8 mouse cellular contexts compared by ENCODE assay signal in genomic region chr11:61147300-61147683, GRCm38 (mm10). TPM values are rescaled to one million over a fixed set of nuclear protein-coding genes. Genes with fewer than 3 reads are reported as not detected.
A peak's percentile ranks its signal among the peaks of the same experiment; 100 is the strongest.
DNase-seq lines count a peak whose midpoint lies in the region; ATAC-seq and TF ChIP-seq lines count a peak whose summit lies in the region.

No protein-coding gene starts in this region.

- H3K9ac ChIP-seq in heart, embryonic 14.5 days (ENCODE audit: low read length), result peak overlapping the region; percentile 68
- peak overlapping the region; percentile 53 for H3K9ac ChIP-seq in limb, embryonic 14.5 days (ENCODE audit: low read depth, low read length, severe bottlenecking)
- H3K9ac ChIP-seq in neural tube, embryonic 12.5 days, result peak overlapping the region; percentile 44

- H3K27ac ChIP-seq in left cerebral cortex, adult 2 months, result no peak overlapping the region
- H3K27ac ChIP-seq in heart, embryonic 14.5 days (replicated peaks in 1 of 2; ENCODE audit: control insufficient read depth in 1 of 2, insufficient read depth in 1 of 2, low read depth in 2 of 2, low read length in 2 of 2), result no peak overlapping the region
- H3K27ac ChIP-seq in limb, embryonic 14.5 days (replicated peaks; ENCODE audit: low read depth, low read length), result no peak overlapping the region
- no peak overlapping the region for H3K27ac ChIP-seq in neural tube, embryonic 12.5 days

- peak overlapping the region; percentile 82 for H3K4me2 ChIP-seq in heart, embryonic 14.5 days (ENCODE audit: low read length)
- peak overlapping the region; percentile 59 for H3K4me2 ChIP-seq in limb, embryonic 14.5 days (replicated peaks; ENCODE audit: low read depth, low read length, severe bottlenecking)
- H3K4me2 ChIP-seq in neural tube, embryonic 12.5 days (replicated peaks), result peak overlapping the region; percentile 70

- DNase-seq in left cerebral cortex, adult 2 months (ENCODE audit: extremely low spot score in 1 of 2, low spot score in 2 of 2), result peak; percentile 46 to 53
- DNase-seq in left cerebral cortex, adult 11 months (ENCODE audit: low spot score), result no peak
- DNase-seq in cerebellum, postnatal 10 days, result peak; percentile 64 to 68
- no peak for DNase-seq in limb, embryonic 14.5 days (ENCODE audit: low spot score)
- DNase-seq in gastrocnemius, postnatal 36 days, result no peak

- TF ChIP-seq POLR2A in limb, embryonic 14.5 days (IDR thresholded peaks at IDR 0.05; ENCODE audit: borderline replicate concordance, extremely low read depth, insufficient read depth, insufficient read length), result no peak

- peak; percentile 29; the same call in 1 of the 2 replicates for TF ChIP-seq CTCF in left cerebral cortex, adult 2 months (IDR thresholded peaks at IDR 0.05)

- WGBS in heart, embryonic 14.5 days, result 7% methylated on average over 29 of the region's 32 CpGs
- 4% methylated on average over 31 of the region's 32 CpGs for WGBS in limb, embryonic 14.5 days
- WGBS in neural tube, embryonic 12.5 days, result 6% methylated on average over 32 of the region's 32 CpGs

- intact Hi-C loops in left cerebral cortex, adult 2 months (cut with DNase I), result no loop called here
- intact Hi-C loops in gastrocnemius, postnatal 36 days (cut with DNase I), result no loop called here

- no peaks in the 10 kb centered on the region for H3K9me3 ChIP-seq in heart, embryonic 14.5 days (ENCODE audit: control insufficient read depth, low read length)
- no peaks in the 10 kb centered on the region for H3K9me3 ChIP-seq in limb, embryonic 14.5 days (ENCODE audit: control insufficient read depth, low read length)
- no peaks in the 10 kb centered on the region for H3K9me3 ChIP-seq in neural tube, embryonic 12.5 days

- H3K27me3 ChIP-seq in heart, embryonic 14.5 days (ENCODE audit: control insufficient read depth, insufficient read depth, low read length), result peaks cover 13% of the 10 kb centered on the region; the same call in 1 of the 2 replicates
- H3K27me3 ChIP-seq in limb, embryonic 14.5 days (ENCODE audit: control insufficient read depth, insufficient read depth, low read length), result peaks cover 4% of the 10 kb centered on the region; the same call in 1 of the 2 replicates
- peaks cover 8% of the 10 kb centered on the region for H3K27me3 ChIP-seq in neural tube, embryonic 12.5 days (replicated peaks)

- peaks cover 12% of the 10 kb centered on the region for H3K36me3 ChIP-seq in heart, embryonic 14.5 days (ENCODE audit: control insufficient read depth, insufficient read depth, low read length)
- H3K36me3 ChIP-seq in limb, embryonic 14.5 days (ENCODE audit: control insufficient read depth, insufficient read depth, low read length), result peaks cover 10% of the 10 kb centered on the region
- H3K36me3 ChIP-seq in neural tube, embryonic 12.5 days, result peaks cover 9% of the 10 kb centered on the region

- peak overlapping the region; percentile 41 for H3K4me3 ChIP-seq in left cerebral cortex, adult 2 months
- peak overlapping the region; percentile 44 to 50 for H3K4me3 ChIP-seq in heart, embryonic 14.5 days (ENCODE audit: control insufficient read depth in 1 of 2, insufficient read depth in 1 of 2, low read depth in 1 of 2, low read length in 2 of 2)
- peak overlapping the region; percentile 35 for H3K4me3 ChIP-seq in limb, embryonic 14.5 days (replicated peaks; ENCODE audit: low read length)
- H3K4me3 ChIP-seq in neural tube, embryonic 12.5 days, result peak overlapping the region; percentile 31

- peaks cover 5 to 8% of the 10 kb centered on the region in 2 experiments; a peak in 3 of 4 replicates for H3K4me1 ChIP-seq in heart, embryonic 14.5 days (ENCODE audit: control insufficient read depth in 2 of 2, insufficient read depth in 2 of 2, low read length in 2 of 2)
- no peaks in the 10 kb centered on the region; the same call in 1 of the 2 replicates for H3K4me1 ChIP-seq in limb, embryonic 14.5 days (ENCODE audit: control insufficient read depth, insufficient read depth, low read length)
- H3K4me1 ChIP-seq in neural tube, embryonic 12.5 days, result no peaks in the 10 kb centered on the region; the same call in 1 of the 2 replicates

- no peak; the same call in 1 of the 2 replicates for ATAC-seq in heart, embryonic 14.5 days (ENCODE audit: insufficient number of reproducible peaks, insufficient read depth, low FRiP score, low read depth)
- ATAC-seq in limb, embryonic 14.5 days (ENCODE audit: low FRiP score, low read depth), result no peak
- ATAC-seq in neural tube, embryonic 12.5 days (ENCODE audit: low FRiP score, low read depth), result peak; percentile 61; the same call in 1 of the 2 replicates
- no peak for ATAC-seq in inflammation-experienced regulatory T-cells, adult 6 months

RNA-seq across cellular contexts. Expression of gene Tnfrsf13b, which starts 20.7 kb away (rescaled TPM):
- total RNA-seq in left cerebral cortex, adult 2 months (2021), result 1 to 10 TPM; 1.2 to 1.4 TPM
- 1.8 and 1.9 TPM in 2 replicates for polyA plus RNA-seq in heart, embryonic 14.5 days (2014; fragmentation: Nextera tagmentation; extraction: Ambion mirVana)
- 3.8 and 5.1 TPM in 2 replicates for polyA plus RNA-seq in limb, embryonic 14.5 days (2012; rRNA removed)
- polyA plus RNA-seq in limb, embryonic 14.5 days (2014; fragmentation: Nextera tagmentation; extraction: Ambion mirVana), result 2.2 and 3.6 TPM in 2 replicates
- 1.2 TPM in 2 replicates for polyA plus RNA-seq in neural tube, embryonic 12.5 days (2016; fragmentation: Nextera tagmentation; extraction: Ambion mirVana)
- total RNA-seq in gastrocnemius, postnatal 36 days (2021), result under 1 TPM; 0.30 to 0.43 TPM
- polyA plus RNA-seq in inflammation-experienced regulatory T-cells, adult 6 months (2017; shearing (Covaris generic)), result 10 to 100 TPM; 38.1 to 64.0 (median 57.2) TPM

RNA-seq across cellular contexts. Expression of gene Usp22, which starts 27.6 kb away (rescaled TPM):
- 100 to 1,000 TPM; 194 to 209 TPM for total RNA-seq in left cerebral cortex, adult 2 months (2021)
- 92.2 and 92.5 TPM in 2 replicates for polyA plus RNA-seq in heart, embryonic 14.5 days (2014; fragmentation: Nextera tagmentation; extraction: Ambion mirVana)
- 123 and 146 TPM in 2 replicates for polyA plus RNA-seq in limb, embryonic 14.5 days (2012; rRNA removed)
- polyA plus RNA-seq in limb, embryonic 14.5 days (2014; fragmentation: Nextera tagmentation; extraction: Ambion mirVana), result 174 and 201 TPM in 2 replicates
- 346 and 373 TPM in 2 replicates for polyA plus RNA-seq in neural tube, embryonic 12.5 days (2016; fragmentation: Nextera tagmentation; extraction: Ambion mirVana)
- 10 to 100 TPM; 13.1 to 18.6 TPM for total RNA-seq in gastrocnemius, postnatal 36 days (2021)
- polyA plus RNA-seq in inflammation-experienced regulatory T-cells, adult 6 months (2017; shearing (Covaris generic)), result 10 to 100 TPM in 1 of 3 experiments, 1 to 10 TPM in 2; 6.9 to 14.7 (median 9.7) TPM

Comparison
In these comparisons a context has a peak if more than half of its experiments do, and no peak if none do; other contexts are left out.
1. DNase-seq: peak in left cerebral cortex, adult 2 months (2 of 2) and cerebellum, postnatal 10 days (2 of 2); none in left cerebral cortex, adult 11 months (single experiment), limb, embryonic 14.5 days (single experiment) and gastrocnemius, postnatal 36 days (0 of 2).
2. RNA of gene Tnfrsf13b, which starts 20.7 kb away (polyA plus RNA-seq): 38.1 to 64.0 TPM in inflammation-experienced regulatory T-cells, adult 6 months; 2.2 to 5.1 TPM in limb, embryonic 14.5 days, 1.8 to 1.9 TPM in heart, embryonic 14.5 days and 1.2 TPM in neural tube, embryonic 12.5 days; every median in the first group is over 4 times any median in the second.
3. Peak in every context shown above with its lines, with median percentiles within 50 percentile points of each other: H3K4me3 ChIP-seq, H3K4me2 ChIP-seq and H3K9ac ChIP-seq.